Mouse (Mus musculus): ENCODE results near the gene Anxa10.

DNA sequence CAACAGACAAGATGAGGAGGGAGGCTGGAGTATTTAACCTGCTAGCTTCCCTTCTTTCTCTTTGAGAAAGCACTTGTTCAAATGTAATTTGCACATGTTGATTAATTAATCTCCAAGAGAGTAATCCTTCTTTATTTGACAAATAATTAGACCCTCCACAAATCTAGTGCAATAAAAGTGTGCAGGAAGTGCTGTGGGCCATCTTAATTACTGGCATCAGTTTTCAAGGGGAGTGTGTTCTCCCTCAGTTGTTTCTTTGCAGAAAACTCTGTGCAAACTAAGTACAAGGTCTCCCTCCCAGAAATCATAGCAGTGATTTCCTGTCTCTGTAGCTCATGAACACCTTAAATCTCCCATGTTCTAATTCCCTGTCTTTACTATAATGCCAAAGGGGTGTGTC lies 54.6 kb downstream of the Anxa10 start:
- TF ChIP-seq POLR2A (IDR thresholded peaks at IDR 0.05; ENCODE audit: borderline replicate concordance, control insufficient read depth, low read depth, low read length) (no peak), CTCF (IDR thresholded peaks at IDR 0.05; ENCODE audit: control insufficient read depth, insufficient read depth, low read length) (no peak)

Measured in bone marrow, adult 2 months (tissue).